Mouse (Mus musculus): Measurements from ENCODE around the gene Rab34. TPM values are rescaled to one million over a fixed set of nuclear protein-coding genes. Genes with fewer than 3 reads are reported as not detected.

Gene Rab34
- polyA plus RNA-seq, 1 experiment from 2014 or later = 54.6 TPM

Small RNA genes lying within 50 kb of the gene (microRNA-seq; reads per million reads assigned to microRNA genes)
- not detected for gene Mir7653

Other genes starting within 250 kb of the Rab34 start
- 17.0 and 17.7 TPM in 2 replicates for gene Phf12, start 205.7 kb upstream of the Rab34 start, polyA plus RNA-seq (2016; fragmentation: Nextera tagmentation; extraction: Ambion mirVana)
- gene Dhrs13, start 156.2 kb upstream of the Rab34 start, polyA plus RNA-seq (2016; fragmentation: Nextera tagmentation; extraction: Ambion mirVana) = 15.3 and 15.8 TPM in 2 replicates
- gene Flot2, start 150.5 kb upstream of the Rab34 start, polyA plus RNA-seq (2016; fragmentation: Nextera tagmentation; extraction: Ambion mirVana) = 71.7 and 73.4 TPM in 2 replicates
- 22.6 and 23.7 TPM in 2 replicates for gene Eral1, start 108.0 kb upstream of the Rab34 start, polyA plus RNA-seq (2016; fragmentation: Nextera tagmentation; extraction: Ambion mirVana)
- gene Fam222b, start 93.8 kb upstream of the Rab34 start, polyA plus RNA-seq (2016; fragmentation: Nextera tagmentation; extraction: Ambion mirVana) = 22.6 and 23.3 TPM in 2 replicates
- gene Traf4, start 22.8 kb upstream of the Rab34 start, polyA plus RNA-seq (2016; fragmentation: Nextera tagmentation; extraction: Ambion mirVana) = 51.8 and 52.5 TPM in 2 replicates
- gene Nek8, start 11.8 kb upstream of the Rab34 start, polyA plus RNA-seq (2016; fragmentation: Nextera tagmentation; extraction: Ambion mirVana) = 12.1 and 16.5 TPM in 2 replicates
- gene Tlcd1, start 11.7 kb upstream of the Rab34 start, polyA plus RNA-seq (2016; fragmentation: Nextera tagmentation; extraction: Ambion mirVana) = 11.7 and 14.2 TPM in 2 replicates
- 847 and 859 TPM in 2 replicates for gene Rpl23a, start 4.8 kb upstream of the Rab34 start, polyA plus RNA-seq (2016; fragmentation: Nextera tagmentation; extraction: Ambion mirVana)
- gene Proca1, start 5.0 kb downstream of the Rab34 start, polyA plus RNA-seq (2016; fragmentation: Nextera tagmentation; extraction: Ambion mirVana) = 3.1 and 3.2 TPM in 2 replicates
- 47.5 and 50.1 TPM in 2 replicates for gene Sdf2, start 57.3 kb downstream of the Rab34 start, polyA plus RNA-seq (2016; fragmentation: Nextera tagmentation; extraction: Ambion mirVana)
- 26.1 and 28.5 TPM in 2 replicates for gene Supt6, start 57.6 kb downstream of the Rab34 start, polyA plus RNA-seq (2016; fragmentation: Nextera tagmentation; extraction: Ambion mirVana)
- gene 2610507B11Rik, start 73.3 kb downstream of the Rab34 start, polyA plus RNA-seq (2016; fragmentation: Nextera tagmentation; extraction: Ambion mirVana) = 83.1 and 91.0 TPM in 2 replicates
- gene BC030499, start 102.4 kb downstream of the Rab34 start, polyA plus RNA-seq (2016; fragmentation: Nextera tagmentation; extraction: Ambion mirVana) = 0.54 TPM in 1 of 2 replicates, not detected in the other
- 27.2 and 34.0 TPM in 2 replicates for gene Spag5, start 113.1 kb downstream of the Rab34 start, polyA plus RNA-seq (2016; fragmentation: Nextera tagmentation; extraction: Ambion mirVana)
- gene Aldoc, start 134.5 kb downstream of the Rab34 start, polyA plus RNA-seq (2016; fragmentation: Nextera tagmentation; extraction: Ambion mirVana) = 10.0 and 12.6 TPM in 2 replicates
- 71.4 and 75.6 TPM in 2 replicates for gene Pigs, start 140.0 kb downstream of the Rab34 start, polyA plus RNA-seq (2016; fragmentation: Nextera tagmentation; extraction: Ambion mirVana)
- gene Unc119, start 155.1 kb downstream of the Rab34 start, polyA plus RNA-seq (2016; fragmentation: Nextera tagmentation; extraction: Ambion mirVana) = 45.6 and 47.7 TPM in 2 replicates
- gene Foxn1, start 198.1 kb downstream of the Rab34 start, polyA plus RNA-seq (2016; fragmentation: Nextera tagmentation; extraction: Ambion mirVana) = not detected in 2 replicates
- gene Slc13a2, start 233.8 kb downstream of the Rab34 start, polyA plus RNA-seq (2016; fragmentation: Nextera tagmentation; extraction: Ambion mirVana) = not detected in 2 replicates

All from heart, embryonic 12.5 days (tissue).